Mouse (Mus musculus) cortical plate, adult 2 months (tissue): ENCODE measurements around the gene Prr7. TPM values are rescaled to one million over a fixed set of nuclear protein-coding genes. Genes with fewer than 3 reads are reported as not detected.

Experiments
- H3K27ac ChIP-seq: fragments of 200-500 bp; 2 replicates; pipeline ENCODE4 v1.5.1; 2012; ENCODE audit warnings: low read length, control low read depth, inconsistent platforms; ENCODE audit not compliant: insufficient read depth
- H3K4me1 ChIP-seq: fragments of 200-500 bp; 2 replicates; pipeline ENCODE4 v1.6.1; 2011; ENCODE audit warnings: low read length; ENCODE audit not compliant: control insufficient read depth, insufficient read depth
- H3K4me3 ChIP-seq: fragments of 200-500 bp; 2 replicates; pipeline ENCODE4 v1.5.1; 2011; ENCODE audit warnings: mild to moderate bottlenecking, low read length, control low read depth; ENCODE audit not compliant: insufficient read depth
- CTCF ChIP-seq: fragments of 200-500 bp; IDR thresholded peaks from 2 replicates; pipeline ENCODE4 v1.5.1; 2011; ENCODE audit warnings: mild to moderate bottlenecking, control low read depth, low read length; ENCODE audit not compliant: insufficient read depth; ENCODE audit errors: extremely low read depth
- POLR2A ChIP-seq: fragments of 200-500 bp; IDR thresholded peaks from 2 replicates; pipeline ENCODE4 v1.6.1; 2011; ENCODE audit warnings: mild to moderate bottlenecking, low read length, control low read depth; ENCODE audit not compliant: insufficient read depth; ENCODE audit errors: extremely low read depth
- polyA plus RNA-seq: library from polyadenylated mRNA; depleted of rRNA; stranded (reverse); fragments of >200 nt; gene quantifications from 2 replicates; pipeline ENCODE4 v1.2.3, GENCODE M21; 2012

The Prr7 gene
- polyA plus RNA-seq, 1 experiment: 73.5 TPM

- Histone ChIP-seq H3K4me1 (no peaks in the 10 kb centered on the region), H3K4me3 (no peak overlapping the region), H3K27ac (no peak overlapping the region)
- no peak for TF ChIP-seq CTCF
- TF ChIP-seq POLR2A: no peak
Observed at GRCm38 (mm10) chr13:55500575-55500974, 36.5 kb downstream of the Prr7 start.

DNA sequence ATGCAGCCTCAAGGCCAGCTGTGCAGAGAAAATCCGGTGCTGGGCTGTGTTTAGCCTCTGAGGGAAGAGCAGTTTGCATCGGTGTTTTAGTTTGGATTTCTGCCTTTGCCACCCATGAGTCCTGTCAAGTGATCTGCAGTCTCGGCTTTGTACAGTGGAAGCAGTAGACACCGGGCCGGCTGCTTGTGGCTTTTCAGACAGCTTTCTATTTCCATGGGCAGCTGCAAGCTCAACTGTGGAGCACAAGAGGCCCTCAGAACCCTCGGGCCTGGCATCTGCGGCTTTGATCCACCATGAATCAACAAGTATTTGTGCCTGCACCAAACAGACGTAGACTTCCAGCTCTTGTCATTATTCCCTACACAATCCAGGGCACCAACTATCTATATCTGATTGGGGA lies 38.3 kb downstream of the Prr7 start:
- H3K27ac ChIP-seq: no peak overlapping the region
- no peak overlapping the region for H3K4me3 ChIP-seq
- TF ChIP-seq POLR2A: no peak
- TF ChIP-seq CTCF: no peak
- H3K4me1 ChIP-seq: no peaks in the 10 kb centered on the region

- no peak for TF ChIP-seq CTCF
- no peak for TF ChIP-seq POLR2A
- no peaks in the 10 kb centered on the region; the same call in 1 of the 2 replicates for H3K4me1 ChIP-seq
- no peak overlapping the region for H3K27ac ChIP-seq
- no peak overlapping the region for H3K4me3 ChIP-seq
Observed at GRCm38 (mm10) chr13:55504390-55504789, 40.3 kb downstream of the Prr7 start.

DNA sequence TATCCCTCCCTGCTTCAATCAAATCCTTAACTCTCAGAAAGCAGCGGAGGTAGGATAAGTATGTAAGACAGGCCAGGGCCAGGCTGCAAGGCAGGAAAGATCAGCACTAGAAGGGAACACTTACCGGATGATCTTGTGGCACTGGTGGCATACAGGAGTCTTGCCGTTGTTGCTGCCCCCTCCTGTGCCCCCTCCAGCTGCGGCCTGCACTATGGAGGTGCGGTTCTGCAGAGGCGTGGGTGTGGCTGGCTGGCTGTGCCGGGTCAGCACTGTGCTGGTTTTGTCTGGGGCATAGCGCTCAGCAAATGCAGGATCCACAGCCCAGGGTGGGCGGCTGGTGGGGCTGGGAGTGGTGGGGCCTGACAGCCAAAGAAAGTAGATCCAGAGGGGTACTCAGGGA lies 41.7 kb downstream of the Prr7 start:
- TF ChIP-seq CTCF (no peak), POLR2A (no peak)
- no peaks in the 10 kb centered on the region; the same call in 1 of the 2 replicates for H3K4me1 ChIP-seq
- no peak overlapping the region for H3K4me3 ChIP-seq
- no peak overlapping the region for H3K27ac ChIP-seq

- TF ChIP-seq CTCF: no peak
- no peak for TF ChIP-seq POLR2A
- Histone ChIP-seq H3K4me3 (no peak overlapping the region), H3K4me1 (peaks cover 2% of the 10 kb centered on the region), H3K27ac (no peak overlapping the region)
Observed at GRCm38 (mm10) chr13:55506697-55507096, 42.6 kb downstream of the Prr7 start.

DNA sequence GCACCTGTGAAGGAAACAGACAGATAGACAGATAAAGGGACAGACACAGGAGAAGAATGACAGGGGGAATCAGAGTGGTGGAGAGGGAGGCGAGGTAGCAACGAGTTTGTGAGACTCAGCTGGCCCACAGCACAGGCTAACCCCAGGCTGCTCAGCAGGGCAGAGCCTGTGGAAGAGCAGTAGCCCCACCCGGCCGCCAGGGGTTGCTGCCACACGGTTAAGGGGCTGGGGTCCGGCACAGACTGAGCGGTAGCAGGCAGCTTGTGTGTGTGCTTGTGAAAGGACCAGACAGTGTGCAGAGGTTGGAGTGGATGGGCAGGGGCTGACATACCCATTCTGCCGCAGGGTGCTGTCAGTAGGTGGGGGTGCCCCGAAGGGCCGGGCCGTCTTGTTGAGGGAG lies 43.8 kb downstream of the Prr7 start:
- Histone ChIP-seq H3K27ac (no peak overlapping the region), H3K4me3 (no peak overlapping the region), H3K4me1 (peaks cover 5% of the 10 kb centered on the region)
- TF ChIP-seq POLR2A: no peak
- TF ChIP-seq CTCF: no peak

GRCm38 (mm10) chr13:55508531-55508930 lies 44.5 kb downstream of the Prr7 start:
- no peak overlapping the region for H3K27ac ChIP-seq
- H3K4me1 ChIP-seq: peaks cover 5% of the 10 kb centered on the region
- H3K4me3 ChIP-seq: no peak overlapping the region
- TF ChIP-seq CTCF (no peak), POLR2A (no peak)

- no peak overlapping the region for H3K4me3 ChIP-seq
- H3K4me1 ChIP-seq: peaks cover 5% of the 10 kb centered on the region
- TF ChIP-seq POLR2A (no peak), CTCF (no peak)
- H3K27ac ChIP-seq: no peak overlapping the region
Observed at GRCm38 (mm10) chr13:55510332-55510667, 46.2 kb downstream of the Prr7 start.

DNA sequence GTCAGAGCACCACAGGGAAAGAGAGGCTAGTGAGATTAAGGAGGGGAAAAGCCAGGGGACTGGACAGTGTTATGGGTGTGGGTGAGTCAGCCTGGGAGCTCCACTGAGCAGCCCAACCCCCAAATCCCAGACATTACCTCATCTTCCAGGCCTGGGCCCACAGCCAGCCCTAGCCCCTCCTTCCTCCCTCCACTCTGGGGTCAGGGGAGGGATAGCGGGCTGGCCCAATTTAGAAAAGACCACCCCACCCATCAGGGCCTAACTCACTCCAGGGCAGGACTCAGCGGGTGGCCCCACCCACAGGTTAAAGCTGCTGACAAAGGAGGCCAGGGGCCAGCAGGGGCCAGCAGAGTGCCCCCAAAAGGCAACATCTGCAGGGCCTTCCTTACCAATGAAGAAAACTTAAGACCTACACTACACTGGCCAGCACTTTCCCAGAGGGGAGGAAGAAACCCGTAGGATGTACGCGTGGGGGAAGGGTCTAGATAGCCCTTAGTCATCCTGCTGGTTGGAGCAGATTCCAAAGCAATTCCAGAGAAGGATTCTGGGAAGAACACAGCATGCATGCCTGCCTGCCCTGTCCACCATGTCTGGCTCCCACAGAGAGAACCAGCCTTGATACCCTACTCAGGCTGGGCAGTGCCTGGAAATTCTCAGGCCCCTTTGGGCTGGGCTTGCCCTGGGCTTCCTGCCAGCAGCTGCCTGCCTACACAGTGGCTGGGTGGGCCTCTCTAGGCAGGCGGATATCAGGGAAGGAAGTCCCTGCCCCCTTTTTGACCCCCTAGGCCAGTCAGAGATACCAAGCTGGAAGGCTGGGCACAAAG lies 46.8 kb downstream of the Prr7 start:
- TF ChIP-seq CTCF (no peak), POLR2A (no peak)

GRCm38 (mm10) chr13:55511492-55511861 lies 47.4 kb downstream of the Prr7 start:
- TF ChIP-seq POLR2A (no peak), CTCF (no peak)
- H3K4me3 ChIP-seq: peak overlapping the region; percentile 63; the same call in 1 of the 2 replicates
- peaks cover 5% of the 10 kb centered on the region for H3K4me1 ChIP-seq
- no peak overlapping the region for H3K27ac ChIP-seq

More for the DNA sequence above, 46.8 kb downstream of the Prr7 start:
- Histone ChIP-seq H3K4me1 (peaks cover 5% of the 10 kb centered on the region), H3K27ac (peak overlapping the region; percentile 9; the same call in 1 of the 2 replicates), H3K4me3 (no peak overlapping the region; the same call in 1 of the 2 replicates)
